Mouse (Mus musculus) thymus, postnatal 0 days (tissue): ENCODE data around the gene Tmem208. TPM values are rescaled to one million over a fixed set of nuclear protein-coding genes. Genes with fewer than 3 reads are reported as not detected.

Experiments
- DNase-seq: peaks from one replicate; pipeline ENCODE4 v3.0.0-alpha.2; 2015; ENCODE audit warnings: low spot score
- polyA plus RNA-seq: library from polyadenylated mRNA; unstranded; fragments of >200 nt; fragmentation: Nextera tagmentation; extraction: Ambion mirVana; gene quantifications from 2 replicates; pipeline ENCODE4 v1.2.1, GENCODE M21; 2015

Tmem208 gene
- polyA plus RNA-seq, 1 experiment from 2014 or later, result 145 TPM

- no peak for DNase-seq
Observed at GRCm38 (mm10) chr8:105325641-105326093, 487 bp upstream of the Tmem208 start.

- no peak for DNase-seq
Observed at GRCm38 (mm10) chr8:105326968-105327367, 814 bp downstream of the Tmem208 start.

GRCm38 (mm10) chr8:105330325-105330724 lies 4.2 kb downstream of the Tmem208 start:
- DNase-seq, result no peak

GRCm38 (mm10) chr8:105331469-105331868 lies 5.3 kb downstream of the Tmem208 start:
- DNase-seq, result no peak

GRCm38 (mm10) chr8:105331931-105332330 lies 5.8 kb downstream of the Tmem208 start:
- DNase-seq, result no peak

GRCm38 (mm10) chr8:105332523-105332922 lies 6.4 kb downstream of the Tmem208 start:
- no peak for DNase-seq

- DNase-seq, result no peak
Observed at GRCm38 (mm10) chr8:105336373-105337130, 10.4 kb downstream of the Tmem208 start.

- no peak for DNase-seq
Observed at GRCm38 (mm10) chr8:105338992-105339391, 12.8 kb downstream of the Tmem208 start.

- no peak for DNase-seq
Observed at GRCm38 (mm10) chr8:105339886-105340635, 13.9 kb downstream of the Tmem208 start.

- no peak for DNase-seq
Observed at GRCm38 (mm10) chr8:105341399-105341798, 15.2 kb downstream of the Tmem208 start.

- DNase-seq, result no peak
Observed at GRCm38 (mm10) chr8:105342768-105343167, 16.6 kb downstream of the Tmem208 start.

- no peak for DNase-seq
Observed at GRCm38 (mm10) chr8:105343791-105344574, 17.8 kb downstream of the Tmem208 start.

- no peak for DNase-seq
Observed at GRCm38 (mm10) chr8:105345061-105345975, 19.2 kb downstream of the Tmem208 start.

GRCm38 (mm10) chr8:105346611-105347427 lies 20.7 kb downstream of the Tmem208 start:
- DNase-seq, result no peak

GRCm38 (mm10) chr8:105347428-105348221 lies 21.5 kb downstream of the Tmem208 start, which contains the start of gene Fhod1:
Gene Fhod1 (minus strand): TSS chr8:105347953.
- peak; percentile 79 for DNase-seq

GRCm38 (mm10) chr8:105348450-105349095 lies 22.4 kb downstream of the Tmem208 start, which contains the start of gene Slc9a5:
Gene Slc9a5 (plus strand): TSS chr8:105348843.
- peak; percentile 49 for DNase-seq

- DNase-seq, result peak; percentile 13
Observed at GRCm38 (mm10) chr8:105349096-105349771, 23.1 kb downstream of the Tmem208 start.

- DNase-seq, result no peak
Observed at GRCm38 (mm10) chr8:105350186-105350585, 24.0 kb downstream of the Tmem208 start.
